12 mouse cellular contexts compared by ENCODE assay signal in genomic region chr11:16941973-16942452, GRCm38 (mm10). TPM values are rescaled to one million over a fixed set of nuclear protein-coding genes. Genes with fewer than 3 reads are reported as not detected.
A peak's percentile ranks its signal among the peaks of the same experiment; 100 is the strongest.
DNase-seq lines count a peak whose midpoint lies in the region; ATAC-seq and TF ChIP-seq lines count a peak whose summit lies in the region.
"Had no signal": no experiment of that assay in that cellular context is flagged by ENCODE, and none has a peak within 500 bp of the region (broad histone marks: within the 10 kb centered on the region; RNA-seq: fewer than 3 reads in every experiment).

No protein-coding gene starts in this region.

- H3K36me3 ChIP-seq in hindbrain, embryonic 11.5 days (ENCODE audit: control insufficient read depth, insufficient read depth, low read length), result no peaks in the 10 kb centered on the region
- H3K36me3 ChIP-seq in hindbrain, embryonic 10.5 days, result no peaks in the 10 kb centered on the region
- no peaks in the 10 kb centered on the region for H3K36me3 ChIP-seq in hindbrain, embryonic 12.5 days
- H3K36me3 ChIP-seq in midbrain, postnatal 0 days (ENCODE audit: insufficient read depth, low read length), result no peaks in the 10 kb centered on the region

- DNase-seq in hindbrain, embryonic 11.5 days (ENCODE audit: low spot score), result no peak
- DNase-seq in hindbrain, embryonic 10.5 days (ENCODE audit: low spot score), result no peak
- peak; percentile 80 for DNase-seq in brain, embryonic 14.5 days (ENCODE audit: low read depth)
- peak; percentile 85 for DNase-seq in midbrain, postnatal 0 days (ENCODE audit: low spot score)
- DNase-seq in embryo, embryonic 10 days (ENCODE audit: low spot score), result no peak
- no peak for DNase-seq in thymus, postnatal 25 days
- DNase-seq in adrenal gland, postnatal 10 days, result no peak
- DNase-seq: cerebellum, adult 9-10 months; kidney, adult 9 months; lung, postnatal 36 days had no signal

- no peak overlapping the region for H3K4me2 ChIP-seq in hindbrain, embryonic 11.5 days (replicated peaks; ENCODE audit: low read depth, low read length)
- H3K4me2 ChIP-seq in hindbrain, embryonic 12.5 days (replicated peaks), result no peak overlapping the region
- no peak overlapping the region for H3K4me2 ChIP-seq in midbrain, postnatal 0 days (ENCODE audit: low read depth, low read length, poor library complexity, severe bottlenecking)

- H3K27ac ChIP-seq in hindbrain, embryonic 11.5 days (ENCODE audit: low read depth, low read length), result no peak overlapping the region
- no peak overlapping the region for H3K27ac ChIP-seq in hindbrain, embryonic 10.5 days
- H3K27ac ChIP-seq in hindbrain, embryonic 12.5 days, result no peak overlapping the region
- H3K27ac ChIP-seq in midbrain, postnatal 0 days (ENCODE audit: low read depth, low read length), result no peak overlapping the region
- H3K27ac ChIP-seq: left cerebral cortex, adult 2 months had no signal

- WGBS in hindbrain, embryonic 11.5 days, result 70% methylated on average over 4 of the region's 4 CpGs
- 72% methylated on average over 4 of the region's 4 CpGs for WGBS in hindbrain, embryonic 10.5 days
- 59% methylated on average over 4 of the region's 4 CpGs for WGBS in hindbrain, embryonic 12.5 days
- 48% methylated on average over 4 of the region's 4 CpGs for WGBS in midbrain, postnatal 0 days

- no peaks in the 10 kb centered on the region for H3K4me1 ChIP-seq in hindbrain, embryonic 11.5 days (replicated peaks; ENCODE audit: control insufficient read depth, insufficient read depth, low read length)
- peaks cover 11% of the 10 kb centered on the region; the same call in 1 of the 2 replicates for H3K4me1 ChIP-seq in hindbrain, embryonic 10.5 days (replicated peaks)
- H3K4me1 ChIP-seq in hindbrain, embryonic 12.5 days, result peaks cover 4% of the 10 kb centered on the region; the same call in 1 of the 2 replicates
- no peaks in the 10 kb centered on the region for H3K4me1 ChIP-seq in midbrain, postnatal 0 days (ENCODE audit: insufficient read depth, low read length)

- no peak for TF ChIP-seq CTCF in brain, embryonic 14.5 days (IDR thresholded peaks at IDR 0.05; ENCODE audit: borderline replicate concordance, extremely low read depth, insufficient read depth, insufficient read length)
- TF ChIP-seq CTCF in midbrain, postnatal 0 days (IDR thresholded peaks at IDR 0.05), result no peak

- TF ChIP-seq POLR2A in brain, embryonic 14.5 days (IDR thresholded peaks at IDR 0.05; ENCODE audit: borderline replicate concordance, extremely low read depth, insufficient read depth, insufficient read length, poor library complexity, severe bottlenecking), result no peak

- peak; percentile 49 for ATAC-seq in hindbrain, embryonic 11.5 days (ENCODE audit: low FRiP score)
- peak; percentile 80 for ATAC-seq in hindbrain, embryonic 12.5 days (ENCODE audit: low FRiP score)
- peak; percentile 63; the same call in 1 of the 2 replicates for ATAC-seq in midbrain, postnatal 0 days (ENCODE audit: low FRiP score)

- no peak overlapping the region for H3K4me3 ChIP-seq in hindbrain, embryonic 11.5 days (ENCODE audit: low read depth, low read length)
- H3K4me3 ChIP-seq in hindbrain, embryonic 10.5 days, result no peak overlapping the region
- H3K4me3 ChIP-seq in hindbrain, embryonic 12.5 days, result no peak overlapping the region
- H3K4me3 ChIP-seq in midbrain, postnatal 0 days (ENCODE audit: low read depth, low read length), result no peak overlapping the region
- H3K4me3 ChIP-seq: left cerebral cortex, adult 2 months had no signal

- H3K9me3 ChIP-seq in hindbrain, embryonic 11.5 days (ENCODE audit: control insufficient read depth, low read length), result no peaks in the 10 kb centered on the region
- no peaks in the 10 kb centered on the region for H3K9me3 ChIP-seq in hindbrain, embryonic 10.5 days
- no peaks in the 10 kb centered on the region for H3K9me3 ChIP-seq in hindbrain, embryonic 12.5 days (replicated peaks)
- no peaks in the 10 kb centered on the region for H3K9me3 ChIP-seq in midbrain, postnatal 0 days (ENCODE audit: low read length)

- H3K27me3 ChIP-seq in hindbrain, embryonic 11.5 days (ENCODE audit: control insufficient read depth, insufficient read depth, low read length), result no peaks in the 10 kb centered on the region
- H3K27me3 ChIP-seq in hindbrain, embryonic 10.5 days (ENCODE audit: insufficient read depth, poor library complexity, severe bottlenecking), result no peaks in the 10 kb centered on the region
- no peaks in the 10 kb centered on the region for H3K27me3 ChIP-seq in hindbrain, embryonic 12.5 days
- H3K27me3 ChIP-seq in midbrain, postnatal 0 days (ENCODE audit: insufficient read depth, low read length), result no peaks in the 10 kb centered on the region

- no peak overlapping the region for H3K9ac ChIP-seq in hindbrain, embryonic 11.5 days (ENCODE audit: low read depth, low read length)
- no peak overlapping the region for H3K9ac ChIP-seq in hindbrain, embryonic 12.5 days
- no peak overlapping the region for H3K9ac ChIP-seq in midbrain, postnatal 0 days (replicated peaks; ENCODE audit: low read length, poor library complexity, severe bottlenecking)

RNA-seq across cellular contexts. Expression of gene Fbxo48, which starts 9.2 kb away (rescaled TPM):
- polyA plus RNA-seq in hindbrain, embryonic 11.5 days (2014; fragmentation: Nextera tagmentation; extraction: Ambion mirVana), result 1.9 and 2.7 TPM in 2 replicates
- 1.2 and 1.6 TPM in 2 replicates for polyA plus RNA-seq in hindbrain, embryonic 10.5 days (2016; fragmentation: Nextera tagmentation; extraction: Ambion mirVana)
- 1.7 and 2.3 TPM in 2 replicates for polyA plus RNA-seq in brain, embryonic 14.5 days (2012; rRNA removed)
- 1.5 and 1.9 TPM in 2 replicates for polyA plus RNA-seq in hindbrain, embryonic 12.5 days (2016; fragmentation: Nextera tagmentation; extraction: Ambion mirVana)
- 0.33 and 0.99 TPM in 2 replicates for total RNA-seq in midbrain, postnatal 0 days (2014; rRNA removed)
- 0.12 and 0.19 TPM in 2 replicates for polyA plus RNA-seq in midbrain, postnatal 0 days (2015; fragmentation: Nextera tagmentation; extraction: Ambion mirVana)
- total RNA-seq in adrenal gland, postnatal 10 days (2021), result 1 to 10 TPM; 1.3 to 2.1 TPM

Comparison
In these comparisons a context has a peak if more than half of its experiments do, and no peak if none do; other contexts are left out.
1. DNase-seq: peak in brain, embryonic 14.5 days (single experiment) and midbrain, postnatal 0 days (single experiment); none in hindbrain, embryonic 11.5 days (single experiment), hindbrain, embryonic 10.5 days (single experiment), embryo, embryonic 10 days (single experiment), thymus, postnatal 25 days (single experiment) and adrenal gland, postnatal 10 days (single experiment).
2. Peak in every context shown above with its lines, with median percentiles within 50 percentile points of each other: ATAC-seq.